Mouse (Mus musculus): ENCODE measurements at regions not wholly inside any gene's neighbourhood (a gene's known extent, or its start where the extent isn't known, plus 50 kb on each side); places are given as distances from the start of the nearest gene placed in this dataset.

DNA sequence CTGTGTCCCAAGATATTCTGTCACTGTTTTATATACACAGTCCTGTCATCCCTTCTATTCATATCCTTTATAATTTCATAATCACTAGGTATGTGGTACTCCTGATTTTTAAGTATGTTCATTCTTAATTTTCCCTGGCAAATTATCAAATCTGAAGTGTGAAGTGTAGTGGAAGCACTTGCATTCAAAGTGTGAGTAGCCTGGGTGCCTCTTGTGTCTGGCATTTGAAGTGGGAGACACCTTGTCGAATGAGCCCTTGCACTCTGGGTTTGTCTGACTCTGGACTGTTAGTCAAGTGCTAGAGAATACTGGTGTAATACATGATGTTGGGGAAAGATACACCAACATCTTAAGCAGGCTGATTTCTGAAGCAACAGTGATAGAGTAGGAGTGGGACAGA lies 852.6 kb downstream of the Efnb2 start:
- no peaks in the 10 kb centered on the region for H3K36me3 ChIP-seq (ENCODE audit: control insufficient read depth, insufficient read depth)
- H3ac ChIP-seq (ENCODE audit: control insufficient read depth, insufficient read length, low read depth) = no peak overlapping the region
- no peak overlapping the region for H3K4me3 ChIP-seq (ENCODE audit: insufficient read depth, poor library complexity, severe bottlenecking)
- no peaks in the 10 kb centered on the region for H3K79me3 ChIP-seq (ENCODE audit: low read depth)
- H3K79me2 ChIP-seq (ENCODE audit: control insufficient read depth, insufficient read depth) = no peaks in the 10 kb centered on the region
- no peaks in the 10 kb centered on the region for H3K27me3 ChIP-seq (ENCODE audit: control insufficient read depth, insufficient read depth, insufficient read length)
- TF ChIP-seq CEBPB (IDR thresholded peaks at IDR 0.05; ENCODE audit: low read depth) (no peak), MYOG (IDR thresholded peaks at IDR 0.05; ENCODE audit: control insufficient read depth, extremely low read depth, insufficient read length) (no peak), MYOD1 (IDR thresholded peaks at IDR 0.05; ENCODE audit: control insufficient read depth, insufficient read length, low read depth) (no peak), MAX (IDR thresholded peaks at IDR 0.05) (no peak), CTCF (IDR thresholded peaks at IDR 0.05; ENCODE audit: control insufficient read depth, insufficient read depth, insufficient read length) (no peak), USF1 (IDR thresholded peaks at IDR 0.05; ENCODE audit: low read depth) (no peak), FOSL1 (IDR thresholded peaks at IDR 0.05; ENCODE audit: insufficient read depth, low read length, poor library complexity, severe bottlenecking) (no peak)

DNA sequence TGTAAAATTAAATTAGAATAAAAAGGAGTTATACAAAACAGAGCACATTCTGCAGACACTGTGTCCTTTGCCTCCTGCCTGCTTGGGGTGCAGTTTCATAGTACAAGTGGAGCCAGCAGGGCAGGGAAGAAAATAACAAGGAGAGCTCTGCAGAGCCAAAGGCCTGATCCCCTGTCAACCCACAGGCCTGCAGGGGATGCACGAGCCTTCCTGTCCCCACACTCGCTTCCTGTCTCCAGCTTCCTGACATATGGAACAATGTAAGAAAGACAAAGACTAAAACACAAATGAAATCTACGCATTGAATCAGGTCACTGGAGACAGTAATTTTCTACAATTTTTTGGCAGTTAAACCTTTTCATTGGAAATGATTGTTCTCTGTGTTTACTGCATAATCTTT lies 861.8 kb downstream of the Efnb2 start:
- Histone ChIP-seq H3K36me3 (ENCODE audit: control insufficient read depth, insufficient read depth) (no peaks in the 10 kb centered on the region), H3ac (ENCODE audit: control insufficient read depth, insufficient read length, low read depth) (no peak overlapping the region)
- TF ChIP-seq CTCF (IDR thresholded peaks at IDR 0.05; ENCODE audit: control insufficient read depth, insufficient read depth, insufficient read length) = no peak
- no peak for TF ChIP-seq MYOD1 (IDR thresholded peaks at IDR 0.05; ENCODE audit: control insufficient read depth, insufficient read length, low read depth)
- no peak for TF ChIP-seq FOSL1 (IDR thresholded peaks at IDR 0.05; ENCODE audit: insufficient read depth, low read length, poor library complexity, severe bottlenecking)
- no peak for TF ChIP-seq USF1 (IDR thresholded peaks at IDR 0.05; ENCODE audit: low read depth)
- no peak for TF ChIP-seq CEBPB (IDR thresholded peaks at IDR 0.05; ENCODE audit: low read depth)
- no peak for TF ChIP-seq MAX (IDR thresholded peaks at IDR 0.05)
- TF ChIP-seq MYOG (IDR thresholded peaks at IDR 0.05; ENCODE audit: control insufficient read depth, extremely low read depth, insufficient read length) = no peak

DNA sequence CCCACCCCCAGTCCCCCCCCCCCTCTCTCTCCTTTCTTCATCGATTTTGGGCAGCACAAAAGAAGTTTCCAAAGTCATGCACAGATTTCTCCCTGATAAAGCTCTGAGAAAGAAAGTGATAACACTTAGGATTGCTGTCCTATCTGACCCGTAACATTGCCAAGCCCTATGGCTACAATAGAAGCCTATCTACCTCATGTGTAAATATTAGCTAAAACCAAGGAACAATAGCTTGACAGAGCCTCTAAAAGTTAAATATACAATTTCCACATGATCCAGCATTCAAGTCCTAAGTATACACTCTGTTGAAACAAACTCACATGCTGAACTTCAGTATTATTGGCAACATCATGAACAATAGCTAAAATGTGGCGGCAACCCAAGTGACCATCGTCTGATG lies 864.9 kb downstream of the Efnb2 start:
- Histone ChIP-seq H3K36me3 (ENCODE audit: control insufficient read depth, insufficient read depth) (no peaks in the 10 kb centered on the region), H3K79me3 (ENCODE audit: low read depth) (no peaks in the 10 kb centered on the region), H3K4me3 (ENCODE audit: insufficient read depth, poor library complexity, severe bottlenecking) (no peak overlapping the region), H3K27me3 (ENCODE audit: control insufficient read depth, insufficient read depth, insufficient read length) (no peaks in the 10 kb centered on the region), H3K79me2 (ENCODE audit: control insufficient read depth, insufficient read depth) (no peaks in the 10 kb centered on the region), H3ac (ENCODE audit: control insufficient read depth, insufficient read length, low read depth) (no peak overlapping the region)
- TF ChIP-seq CEBPB (IDR thresholded peaks at IDR 0.05; ENCODE audit: low read depth) (no peak), MAX (IDR thresholded peaks at IDR 0.05) (no peak), MYOG (IDR thresholded peaks at IDR 0.05; ENCODE audit: control insufficient read depth, extremely low read depth, insufficient read length) (no peak), FOSL1 (IDR thresholded peaks at IDR 0.05; ENCODE audit: insufficient read depth, low read length, poor library complexity, severe bottlenecking) (no peak), CTCF (IDR thresholded peaks at IDR 0.05; ENCODE audit: control insufficient read depth, insufficient read depth, insufficient read length) (no peak), USF1 (IDR thresholded peaks at IDR 0.05; ENCODE audit: low read depth) (no peak), MYOD1 (IDR thresholded peaks at IDR 0.05; ENCODE audit: control insufficient read depth, insufficient read length, low read depth) (no peak)

More for the DNA sequence above, 861.8 kb downstream of the Efnb2 start:
- no peak overlapping the region for H3K4me3 ChIP-seq (ENCODE audit: insufficient read depth, poor library complexity, severe bottlenecking)
- no peaks in the 10 kb centered on the region for H3K79me2 ChIP-seq (ENCODE audit: control insufficient read depth, insufficient read depth)
- no peaks in the 10 kb centered on the region for H3K79me3 ChIP-seq (ENCODE audit: low read depth)
- H3K27me3 ChIP-seq (ENCODE audit: control insufficient read depth, insufficient read depth, insufficient read length) = no peaks in the 10 kb centered on the region

DNA sequence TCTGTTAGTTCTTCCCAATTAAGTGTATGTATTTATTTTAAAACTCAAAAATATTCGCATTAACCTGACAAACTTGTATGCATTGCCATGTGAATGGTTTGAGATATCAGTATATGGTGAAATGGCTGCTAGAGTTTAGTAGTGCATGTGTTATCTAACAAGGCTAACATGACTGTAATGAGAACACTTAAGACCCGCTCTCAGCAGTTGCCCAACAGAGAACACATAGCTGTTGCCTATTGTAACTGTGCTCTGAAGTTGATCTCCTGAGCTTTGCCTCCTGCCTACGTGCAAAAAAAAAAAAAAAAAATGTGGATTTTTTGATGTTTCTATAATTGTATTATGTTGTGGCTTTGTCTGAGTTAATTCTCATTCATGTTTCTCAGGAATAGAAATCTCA lies 897.2 kb downstream of the Efnb2 start:
- Histone ChIP-seq H3K79me3 (ENCODE audit: low read depth) (no peaks in the 10 kb centered on the region), H3K4me3 (ENCODE audit: insufficient read depth, poor library complexity, severe bottlenecking) (no peak overlapping the region), H3K79me2 (ENCODE audit: control insufficient read depth, insufficient read depth) (no peaks in the 10 kb centered on the region), H3ac (ENCODE audit: control insufficient read depth, insufficient read length, low read depth) (no peak overlapping the region), H3K27me3 (ENCODE audit: control insufficient read depth, insufficient read depth, insufficient read length) (no peaks in the 10 kb centered on the region), H3K36me3 (ENCODE audit: control insufficient read depth, insufficient read depth) (no peaks in the 10 kb centered on the region)
- TF ChIP-seq MAX (IDR thresholded peaks at IDR 0.05) (no peak), MYOD1 (IDR thresholded peaks at IDR 0.05; ENCODE audit: control insufficient read depth, insufficient read length, low read depth) (no peak), CTCF (IDR thresholded peaks at IDR 0.05; ENCODE audit: control insufficient read depth, insufficient read depth, insufficient read length) (no peak), FOSL1 (IDR thresholded peaks at IDR 0.05; ENCODE audit: insufficient read depth, low read length, poor library complexity, severe bottlenecking) (no peak), MYOG (IDR thresholded peaks at IDR 0.05; ENCODE audit: control insufficient read depth, extremely low read depth, insufficient read length) (no peak), CEBPB (IDR thresholded peaks at IDR 0.05; ENCODE audit: low read depth) (no peak), USF1 (IDR thresholded peaks at IDR 0.05; ENCODE audit: low read depth) (no peak)

DNA sequence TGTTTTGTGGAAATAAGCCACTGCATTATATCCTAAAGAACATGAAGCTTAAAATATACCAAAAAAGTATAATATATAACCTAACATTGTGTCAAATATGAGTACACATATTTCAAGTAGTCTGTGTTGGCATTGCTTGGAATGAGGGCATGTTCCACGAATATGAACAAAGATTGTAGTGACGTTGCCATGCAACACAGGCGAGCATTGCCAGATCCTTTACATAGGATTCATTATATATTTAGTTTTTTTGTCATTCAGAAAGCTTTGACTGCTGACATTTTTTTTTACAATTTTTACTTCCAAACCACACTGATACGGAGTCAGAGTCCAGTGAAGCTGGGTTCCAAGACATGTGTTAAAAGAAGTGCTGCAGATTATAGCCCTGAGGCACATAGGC lies 900.1 kb downstream of the Efnb2 start:
- Histone ChIP-seq H3ac (ENCODE audit: control insufficient read depth, insufficient read length, low read depth) (no peak overlapping the region), H3K4me3 (ENCODE audit: insufficient read depth, poor library complexity, severe bottlenecking) (no peak overlapping the region), H3K79me3 (ENCODE audit: low read depth) (no peaks in the 10 kb centered on the region), H3K27me3 (ENCODE audit: control insufficient read depth, insufficient read depth, insufficient read length) (no peaks in the 10 kb centered on the region), H3K36me3 (ENCODE audit: control insufficient read depth, insufficient read depth) (no peaks in the 10 kb centered on the region), H3K79me2 (ENCODE audit: control insufficient read depth, insufficient read depth) (no peaks in the 10 kb centered on the region)
- TF ChIP-seq MAX (IDR thresholded peaks at IDR 0.05) (no peak), CEBPB (IDR thresholded peaks at IDR 0.05; ENCODE audit: low read depth) (no peak), MYOG (IDR thresholded peaks at IDR 0.05; ENCODE audit: control insufficient read depth, extremely low read depth, insufficient read length) (no peak), CTCF (IDR thresholded peaks at IDR 0.05; ENCODE audit: control insufficient read depth, insufficient read depth, insufficient read length) (no peak), MYOD1 (IDR thresholded peaks at IDR 0.05; ENCODE audit: control insufficient read depth, insufficient read length, low read depth) (no peak), USF1 (IDR thresholded peaks at IDR 0.05; ENCODE audit: low read depth) (no peak), FOSL1 (IDR thresholded peaks at IDR 0.05; ENCODE audit: insufficient read depth, low read length, poor library complexity, severe bottlenecking) (no peak)

DNA sequence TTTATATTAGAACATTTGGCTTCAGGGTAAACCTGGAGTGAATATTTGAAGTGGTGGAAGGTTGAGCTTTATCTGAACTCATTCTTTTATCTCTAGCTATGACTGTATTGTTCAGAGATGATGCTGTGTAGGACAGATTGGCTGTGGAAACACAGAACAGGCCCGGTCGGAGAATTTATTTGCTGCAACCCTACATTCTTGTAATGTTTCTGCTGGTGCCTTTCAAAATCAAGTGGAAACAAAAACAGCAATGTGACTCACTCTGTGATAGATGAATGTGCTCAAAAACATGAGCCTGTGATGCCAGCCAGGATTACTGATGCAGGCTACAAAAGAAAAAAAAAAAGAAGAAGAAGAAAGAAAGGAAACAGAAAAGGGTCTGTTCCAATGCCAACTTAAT lies 928.3 kb downstream of the Efnb2 start:
- TF ChIP-seq MYOD1 (IDR thresholded peaks at IDR 0.05; ENCODE audit: control insufficient read depth, insufficient read length, low read depth) (no peak), FOSL1 (IDR thresholded peaks at IDR 0.05; ENCODE audit: insufficient read depth, low read length, poor library complexity, severe bottlenecking) (no peak)
- Histone ChIP-seq H3K36me3 (ENCODE audit: control insufficient read depth, insufficient read depth) (no peaks in the 10 kb centered on the region), H3K79me3 (ENCODE audit: low read depth) (no peaks in the 10 kb centered on the region), H3K27me3 (ENCODE audit: control insufficient read depth, insufficient read depth, insufficient read length) (no peaks in the 10 kb centered on the region), H3ac (ENCODE audit: control insufficient read depth, insufficient read length, low read depth) (no peak overlapping the region), H3K4me3 (ENCODE audit: insufficient read depth, poor library complexity, severe bottlenecking) (no peak overlapping the region), H3K79me2 (ENCODE audit: control insufficient read depth, insufficient read depth) (no peaks in the 10 kb centered on the region)

Data from C2C12 (cell line).